Mouse (Mus musculus) embryonic facial prominence, embryonic 15.5 days (tissue): ENCODE measurements at regions not wholly inside any gene's neighbourhood (a gene's known extent, or its start where the extent isn't known, plus 50 kb on each side); places are given as distances from the start of the nearest gene placed in this dataset.

Experiments used
- ATAC-seq: fragments of 200-750 bp; cut with Nextera tagmentation; 2 replicates; pipeline ENCODE4 v1.8.0; 2017; ENCODE audit warnings: low read depth, moderate TSS enrichment; ENCODE audit not compliant: insufficient number of reproducible peaks, low FRiP score, low TSS enrichment
- H3K27ac ChIP-seq: fragments of 300-500 bp; sonication (generic); replicated peaks from 2 replicates; pipeline ENCODE4 v1.5.1; 2015; ENCODE audit warnings: mild to moderate bottlenecking, inconsistent platforms
- H3K27me3 ChIP-seq: fragments of 300-500 bp; sonication (generic); 2 replicates; pipeline ENCODE4 v1.6.1; 2015; ENCODE audit warnings: inconsistent platforms
- H3K36me3 ChIP-seq: fragments of 300-500 bp; sonication (generic); 2 replicates; pipeline ENCODE4 v1.6.1; 2015; ENCODE audit warnings: mild to moderate bottlenecking, inconsistent platforms
- H3K4me1 ChIP-seq: fragments of 300-500 bp; sonication (generic); 2 replicates; pipeline ENCODE4 v1.6.1; 2015; ENCODE audit warnings: inconsistent platforms
- H3K4me2 ChIP-seq: fragments of 300-500 bp; sonication (generic); replicated peaks from 2 replicates; pipeline ENCODE4 v1.6.1; 2015; ENCODE audit warnings: mild to moderate bottlenecking, inconsistent platforms
- H3K4me3 ChIP-seq: fragments of 300-500 bp; sonication (generic); replicated peaks from 2 replicates; pipeline ENCODE4 v1.5.1; 2015; ENCODE audit warnings: mild to moderate bottlenecking, inconsistent platforms
- H3K9ac ChIP-seq: fragments of 300-500 bp; sonication (generic); 2 replicates; pipeline ENCODE4 v1.6.1; 2015; ENCODE audit warnings: inconsistent platforms
- H3K9me3 ChIP-seq: fragments of 300-500 bp; sonication (generic); replicated peaks from 2 replicates; pipeline ENCODE4 v1.6.1; 2016; ENCODE audit warnings: inconsistent platforms
- WGBS: fragments of 180-500 bp; shearing (Covaris S2); methylation state at CpG from one replicate; pipeline ENCODE4 v1.1.7; 2015; 5-methylcytosine and 5-hydroxymethylcytosine counted together

- H3K4me1 ChIP-seq: peaks cover 20% of the 10 kb centered on the region
- WGBS: 67% methylated on average over 8 of the region's 8 CpGs
- no peak overlapping the region for H3K4me2 ChIP-seq
- no peaks in the 10 kb centered on the region for H3K27me3 ChIP-seq
- ATAC-seq: no peak
- no peaks in the 10 kb centered on the region for H3K9me3 ChIP-seq
- no peak overlapping the region for H3K4me3 ChIP-seq
- H3K9ac ChIP-seq: no peak overlapping the region
- no peak overlapping the region for H3K27ac ChIP-seq
- no peaks in the 10 kb centered on the region for H3K36me3 ChIP-seq
These were observed 61.4 kb downstream of the Mrpl23 start for GRCm38 (mm10) chr7:142593729-142594375.

- 18% methylated on average over 1 of the region's 1 CpGs for WGBS
- Histone ChIP-seq H3K27me3 (no peaks in the 10 kb centered on the region), H3K4me2 (no peak overlapping the region), H3K36me3 (no peaks in the 10 kb centered on the region), H3K9me3 (no peaks in the 10 kb centered on the region), H3K4me1 (peaks cover 27% of the 10 kb centered on the region), H3K27ac (peak overlapping the region; percentile 4; the same call in 1 of the 2 replicates), H3K4me3 (no peak overlapping the region), H3K9ac (no peak overlapping the region)
- ATAC-seq: no peak
These were observed 62.9 kb downstream of the Mrpl23 start for GRCm38 (mm10) chr7:142595412-142595811.

GRCm38 (mm10) chr7:142596211-142596610, 63.7 kb downstream of the Mrpl23 start:
- no peak overlapping the region for H3K4me3 ChIP-seq
- ATAC-seq: no peak
- H3K27ac ChIP-seq: no peak overlapping the region
- no peaks in the 10 kb centered on the region for H3K27me3 ChIP-seq
- WGBS: 88% methylated on average over 1 of the region's 1 CpGs
- H3K4me2 ChIP-seq: no peak overlapping the region
- no peaks in the 10 kb centered on the region for H3K36me3 ChIP-seq
- H3K9ac ChIP-seq: no peak overlapping the region
- H3K4me1 ChIP-seq: peaks cover 27% of the 10 kb centered on the region
- H3K9me3 ChIP-seq: no peaks in the 10 kb centered on the region

GRCm38 (mm10) chr7:142597961-142598360, 65.5 kb downstream of the Mrpl23 start:
- no peak for ATAC-seq
- no peaks in the 10 kb centered on the region for H3K36me3 ChIP-seq
- H3K9ac ChIP-seq: no peak overlapping the region
- H3K9me3 ChIP-seq: no peaks in the 10 kb centered on the region
- WGBS: 49% methylated on average over 7 of the region's 7 CpGs
- no peaks in the 10 kb centered on the region for H3K27me3 ChIP-seq
- 0 out of 2 replicates have a peak overlapping the region, but pooled peaks have one; percentile 71 for H3K27ac ChIP-seq
- no peak overlapping the region for H3K4me2 ChIP-seq
- peaks cover 21% of the 10 kb centered on the region for H3K4me1 ChIP-seq
- H3K4me3 ChIP-seq: no peak overlapping the region

GRCm38 (mm10) chr7:142599942-142600341, 66.7 kb downstream of the Igf2 start:
- peak overlapping the region; percentile 71 for H3K27ac ChIP-seq
- H3K9me3 ChIP-seq: no peaks in the 10 kb centered on the region
- 75% methylated on average over 15 of the region's 15 CpGs for WGBS
- H3K4me1 ChIP-seq: peaks cover 21% of the 10 kb centered on the region
- H3K36me3 ChIP-seq: no peaks in the 10 kb centered on the region
- H3K27me3 ChIP-seq: no peaks in the 10 kb centered on the region
- H3K4me2 ChIP-seq: no peak overlapping the region
- H3K4me3 ChIP-seq: no peak overlapping the region
- H3K9ac ChIP-seq: no peak overlapping the region
- 0 out of 2 replicates have a peak, but pooled peaks have one; percentile 5 for ATAC-seq

- no peak overlapping the region for H3K4me2 ChIP-seq
- H3K27ac ChIP-seq: peak overlapping the region; percentile 71; the same call in 1 of the 2 replicates
- 7% methylated on average over 1 of the region's 1 CpGs for WGBS
- H3K9ac ChIP-seq: no peak overlapping the region
- ATAC-seq: 0 out of 2 replicates have a peak, but pooled peaks have one; percentile 17
- H3K4me1 ChIP-seq: peaks cover 18% of the 10 kb centered on the region
- H3K27me3 ChIP-seq: no peaks in the 10 kb centered on the region
- no peak overlapping the region for H3K4me3 ChIP-seq
- no peaks in the 10 kb centered on the region for H3K9me3 ChIP-seq
- H3K36me3 ChIP-seq: no peaks in the 10 kb centered on the region
These were observed 66.2 kb downstream of the Igf2 start for GRCm38 (mm10) chr7:142600400-142600799.
